Mouse (Mus musculus): ENCODE measurements around the gene Gm40193. TPM values are rescaled to one million over a fixed set of nuclear protein-coding genes. Genes with fewer than 3 reads are reported as not detected.
"Not testable (repeated sequence)": the region's sequence is repeated elsewhere in the genome, so short reads cannot be mapped to it uniquely, and the experiment has no call there.

Gm40193 gene
- total RNA-seq, 2 experiments from 2014 or later: not detected

GRCm38 (mm10) chr11:70539877-70540587 lies 7.3 kb upstream of the Gm40193 start, which contains the start of gene Pld2:
Pld2 (plus strand) TSS chr11:70540064.
- DNase-seq: peak; percentile 92 to 95

- DNase-seq: no peak
Measured at GRCm38 (mm10) chr11:70539423-70539822, 6.7 kb upstream of the Gm40193 start.

- DNase-seq: not testable (repeated sequence)
Measured at GRCm38 (mm10) chr11:70531065-70531464, 1.7 kb downstream of the Gm40193 start.

- DNase-seq: no peak
Measured at GRCm38 (mm10) chr11:70528610-70529009, 4.1 kb downstream of the Gm40193 start.

GRCm38 (mm10) chr11:70526211-70526610 lies 6.5 kb downstream of the Gm40193 start:
- DNase-seq: no peak

GRCm38 (mm10) chr11:70525726-70526125 lies 7.0 kb downstream of the Gm40193 start:
- no peak for DNase-seq

GRCm38 (mm10) chr11:70525184-70525678 lies 7.5 kb downstream of the Gm40193 start, which contains the start of gene Psmb6:
Psmb6 (plus strand) TSS chr11:70525367.
- peak; percentile 94 to 97 for DNase-seq

GRCm38 (mm10) chr11:70524782-70525181 lies 8.0 kb downstream of the Gm40193 start:
- no peak for DNase-seq

- DNase-seq: not testable (repeated sequence)
Measured at GRCm38 (mm10) chr11:70523306-70523989, 9.3 kb downstream of the Gm40193 start.

- peak; percentile 64 to 72 for DNase-seq
Measured at GRCm38 (mm10) chr11:70520178-70520769, 12.5 kb downstream of the Gm40193 start.

GRCm38 (mm10) chr11:70518923-70519322 lies 13.8 kb downstream of the Gm40193 start, which contains the start of gene Gltpd2:
Gltpd2 (plus strand) TSS chr11:70519196.
- no peak for DNase-seq

GRCm38 (mm10) chr11:70518436-70518835 lies 14.3 kb downstream of the Gm40193 start:
- DNase-seq: no peak

- DNase-seq: peak; percentile 35 to 70
Measured at GRCm38 (mm10) chr11:70516352-70516751, 16.4 kb downstream of the Gm40193 start.

- DNase-seq: no peak
Measured at GRCm38 (mm10) chr11:70514288-70514687, 18.5 kb downstream of the Gm40193 start, which contains the start of gene Vmo1. Vmo1 (minus strand) TSS chr11:70514616.

GRCm38 (mm10) chr11:70513520-70513919 lies 19.2 kb downstream of the Gm40193 start:
- DNase-seq: peak; percentile 63 to 72

- no peak for DNase-seq
Measured at GRCm38 (mm10) chr11:70512709-70513342, 19.9 kb downstream of the Gm40193 start.

- no peak for DNase-seq
Measured at GRCm38 (mm10) chr11:70511825-70512224, 20.9 kb downstream of the Gm40193 start.

- no peak for DNase-seq
Measured at GRCm38 (mm10) chr11:70511242-70511641, 21.5 kb downstream of the Gm40193 start.

- peak; percentile 34 to 49 for DNase-seq
Measured at GRCm38 (mm10) chr11:70509753-70510564, 22.8 kb downstream of the Gm40193 start.

GRCm38 (mm10) chr11:70506962-70507515 lies 25.7 kb downstream of the Gm40193 start:
- DNase-seq: no peak

- DNase-seq: peak; percentile 83 to 92
Measured at GRCm38 (mm10) chr11:70506385-70506784, 26.4 kb downstream of the Gm40193 start.
